Mouse (Mus musculus) midbrain, embryonic 16.5 days (tissue): ENCODE data around the gene Gm13271. TPM values are rescaled to one million over a fixed set of nuclear protein-coding genes. Genes with fewer than 3 reads are reported as not detected.
"Not testable (repeated sequence)": the region's sequence is repeated elsewhere in the genome, so short reads cannot be mapped to it uniquely, and the experiment has no call there.

Experiments used
- ATAC-seq: fragments of 200-750 bp; cut with Nextera tagmentation; 2 replicates; pipeline ENCODE4 v1.8.0; 2017; ENCODE audit warnings: moderate TSS enrichment
- H3K27ac ChIP-seq: fragments of 300-500 bp; sonication (generic); 2 replicates; pipeline ENCODE4 v1.5.1; 2014; ENCODE audit warnings: mild to moderate bottlenecking, low read length, mixed read lengths
- H3K27me3 ChIP-seq: fragments of 300-500 bp; sonication (generic); 2 replicates; pipeline ENCODE4 v1.6.1; 2014; ENCODE audit warnings: low read depth, low read length, mixed read lengths; ENCODE audit not compliant: control insufficient read depth, insufficient read depth
- H3K36me3 ChIP-seq: fragments of 300-500 bp; sonication (generic); 2 replicates; pipeline ENCODE4 v1.6.1; 2014; ENCODE audit warnings: mild to moderate bottlenecking, low read length, moderate library complexity, mixed read lengths; ENCODE audit not compliant: control insufficient read depth, insufficient read depth
- H3K4me1 ChIP-seq: fragments of 300-500 bp; sonication (generic); 2 replicates; pipeline ENCODE4 v1.6.1; 2014; ENCODE audit warnings: mild to moderate bottlenecking, low read length, mixed read lengths; ENCODE audit not compliant: control insufficient read depth, insufficient read depth
- H3K4me2 ChIP-seq: fragments of 300-500 bp; sonication (generic); 2 replicates; pipeline ENCODE4 v1.6.1; 2014; ENCODE audit warnings: mild to moderate bottlenecking, low read length, mixed read lengths
- H3K4me3 ChIP-seq: fragments of 300-500 bp; sonication (generic); 2 replicates; pipeline ENCODE4 v1.5.1; 2014; ENCODE audit warnings: low read depth, mild to moderate bottlenecking, low read length, moderate library complexity, mixed read lengths
- H3K9ac ChIP-seq: fragments of 300-500 bp; sonication (generic); 2 replicates; pipeline ENCODE4 v1.6.1; 2014; ENCODE audit warnings: low read depth, low read length, mixed read lengths
- H3K9me3 ChIP-seq: fragments of 300-500 bp; sonication (generic); replicated peaks from 2 replicates; pipeline ENCODE4 v1.6.1; 2014; ENCODE audit warnings: mild to moderate bottlenecking, low read length, mixed read lengths; ENCODE audit not compliant: control insufficient read depth, poor library complexity, severe bottlenecking
- WGBS: fragments of 180-500 bp; shearing (Covaris S2); extraction: QIAGEN DNeasy Blood & Tissue Kit; methylation state at CpG from one replicate; pipeline ENCODE4 v1.1.7; 2014; 5-methylcytosine and 5-hydroxymethylcytosine counted together
- polyA plus RNA-seq: library from polyadenylated mRNA; unstranded; fragments of >200 nt; fragmentation: Nextera tagmentation; extraction: Ambion mirVana; gene quantifications from 2 replicates; pipeline ENCODE4 v1.2.1, GENCODE M21; 2015

Gm13271 gene
- not detected in 2 replicates for polyA plus RNA-seq

DNA sequence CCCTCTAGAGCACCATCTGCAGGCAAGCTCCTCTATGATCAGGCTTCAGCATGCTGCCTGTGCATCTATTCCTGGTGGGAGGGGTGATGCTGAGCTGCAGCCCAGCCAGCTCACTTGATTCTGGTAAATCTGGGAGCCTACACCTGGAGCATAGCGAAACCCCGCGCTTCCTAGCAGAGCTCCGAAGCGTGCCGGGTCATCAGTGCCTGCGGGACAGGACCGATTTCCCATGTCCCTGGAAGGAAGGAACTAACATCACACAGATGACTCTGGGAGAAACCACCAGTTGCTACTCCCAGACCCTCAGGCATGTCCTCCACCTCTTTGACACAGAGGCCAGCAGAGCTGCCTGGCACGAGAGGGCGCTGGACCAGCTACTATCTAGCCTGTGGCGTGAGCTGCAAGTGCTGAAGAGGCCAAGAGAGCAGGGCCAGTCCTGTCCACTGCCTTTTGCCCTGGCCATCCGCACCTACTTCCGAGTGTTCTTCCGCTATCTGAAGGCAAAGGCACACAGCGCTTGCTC is at the start of gene Gm13271:
Gm13271 (plus strand) TSS at position 51 of the 523 bp plus-strand sequence.
- not testable (repeated sequence) for H3K4me3 ChIP-seq, H3K27ac ChIP-seq, H3K4me1 ChIP-seq, ATAC-seq, H3K4me2 ChIP-seq, H3K27me3 ChIP-seq, H3K9ac ChIP-seq, H3K36me3 ChIP-seq, H3K9me3 ChIP-seq
- WGBS: 77% methylated on average over 13 of the region's 15 CpGs

DNA sequence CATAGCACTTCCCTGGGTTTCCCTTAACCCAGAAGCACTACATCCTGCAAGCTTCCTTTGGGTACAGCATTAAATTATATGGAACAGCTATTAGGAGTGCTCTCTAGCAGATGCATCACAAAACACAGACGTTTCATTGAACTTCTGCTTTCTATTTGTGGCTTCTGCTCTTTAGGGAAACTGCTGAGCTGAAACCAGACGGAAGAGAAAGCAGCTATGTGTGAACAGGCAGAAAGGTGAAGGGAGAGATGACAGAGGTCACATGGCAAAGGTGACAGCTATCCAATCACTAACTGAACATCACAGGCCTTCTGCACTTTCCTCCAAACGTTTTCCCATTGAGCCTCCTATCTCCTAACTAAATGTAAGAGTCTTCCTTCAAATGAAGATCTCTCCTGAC is 48.7 kb upstream of the Gm13271 start:
- Histone ChIP-seq H3K4me3 (no peak overlapping the region), H3K36me3 (peaks cover 2% of the 10 kb centered on the region; the same call in 1 of the 2 replicates), H3K9ac (no peak overlapping the region), H3K27ac (no peak overlapping the region), H3K4me1 (no peaks in the 10 kb centered on the region), H3K27me3 (no peaks in the 10 kb centered on the region), H3K4me2 (no peak overlapping the region), H3K9me3 (no peaks in the 10 kb centered on the region)
- 46% methylated on average over 3 of the region's 3 CpGs for WGBS
- no peak for ATAC-seq

DNA sequence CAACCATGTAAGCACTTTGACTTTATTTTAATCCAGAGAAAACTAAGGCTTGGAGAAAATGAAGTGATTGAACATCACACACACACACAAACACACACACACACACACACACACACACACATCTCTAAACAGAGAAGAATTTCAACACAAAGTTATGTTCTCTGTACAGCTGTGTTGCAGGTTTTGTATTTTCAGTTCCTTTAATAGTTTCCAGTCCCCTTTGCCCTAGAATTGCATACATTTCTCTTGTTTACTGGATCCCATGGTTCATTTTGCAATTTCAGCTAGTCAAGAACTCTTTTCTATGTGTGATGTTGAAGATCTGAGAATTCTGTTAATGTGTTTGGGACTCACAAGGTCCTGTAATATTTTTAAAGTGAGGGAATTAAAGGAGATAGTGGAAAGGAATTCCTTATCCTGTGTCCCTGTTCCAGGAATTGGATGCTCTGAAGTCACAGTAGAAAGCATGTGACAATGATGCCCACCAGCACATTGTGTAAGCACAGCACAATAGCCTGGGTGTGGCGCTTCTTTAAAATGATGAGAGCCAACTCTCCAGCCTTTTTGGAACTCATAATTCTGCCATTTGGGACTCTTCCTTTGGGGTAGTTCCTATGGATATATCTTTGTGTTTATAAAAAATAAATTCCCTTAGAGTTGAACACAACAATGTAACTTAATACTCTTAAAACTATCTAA is 47.4 kb upstream of the Gm13271 start:
- peaks cover 2% of the 10 kb centered on the region; the same call in 1 of the 2 replicates for H3K36me3 ChIP-seq
- H3K9ac ChIP-seq: no peak overlapping the region
- WGBS: 97% methylated on average over 1 of the region's 1 CpGs
- no peaks in the 10 kb centered on the region for H3K27me3 ChIP-seq
- no peak for ATAC-seq
- H3K4me3 ChIP-seq: no peak overlapping the region
- H3K9me3 ChIP-seq: no peaks in the 10 kb centered on the region
- H3K4me2 ChIP-seq: no peak overlapping the region
- H3K27ac ChIP-seq: no peak overlapping the region
- H3K4me1 ChIP-seq: no peaks in the 10 kb centered on the region

DNA sequence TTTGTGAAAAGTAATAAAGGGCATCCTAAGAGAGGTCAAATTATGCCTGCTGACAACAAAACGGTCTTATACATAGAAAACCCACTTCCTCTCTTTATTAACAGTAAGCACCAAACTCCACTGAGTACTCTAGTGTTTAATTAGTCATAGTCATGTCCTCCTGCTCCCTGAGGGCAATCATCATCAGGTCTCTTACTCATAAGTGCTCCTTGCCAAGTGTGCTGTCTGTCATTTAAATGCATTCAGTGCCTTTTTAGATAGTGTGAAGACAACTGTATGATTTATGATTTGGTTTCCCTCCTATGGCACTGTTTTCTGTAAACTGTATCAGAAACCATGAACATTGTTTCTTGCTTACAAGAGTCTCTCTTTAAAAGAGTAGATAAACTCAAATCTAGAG is 40.4 kb upstream of the Gm13271 start:
- no peak for ATAC-seq
- WGBS: 94% methylated on average over 1 of the region's 1 CpGs
- no peak overlapping the region for H3K4me3 ChIP-seq

DNA sequence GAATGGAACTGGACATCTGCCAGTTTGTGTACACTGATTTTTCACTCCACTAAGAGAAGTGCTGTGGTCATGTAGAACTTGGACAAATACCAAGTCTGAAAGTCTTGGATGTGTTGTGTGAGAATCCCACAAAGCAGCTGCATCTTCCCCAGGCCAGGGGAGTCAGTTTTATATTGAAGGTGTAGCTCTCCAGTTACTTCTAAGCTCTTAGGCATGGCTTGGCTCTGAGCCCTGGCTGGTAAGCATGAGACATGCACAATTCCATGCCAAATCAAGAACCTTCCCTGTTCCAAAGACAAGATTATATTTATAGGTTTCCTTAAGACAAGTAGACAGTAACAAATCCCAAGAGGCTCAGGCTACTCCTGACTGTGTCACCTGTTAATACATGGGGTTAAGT is 39.6 kb upstream of the Gm13271 start:
- H3K9ac ChIP-seq: no peak overlapping the region
- H3K36me3 ChIP-seq: peaks cover 4% of the 10 kb centered on the region; the same call in 1 of the 2 replicates
- no peak overlapping the region for H3K4me2 ChIP-seq
- no peak overlapping the region for H3K27ac ChIP-seq
- H3K9me3 ChIP-seq: no peaks in the 10 kb centered on the region
- no peaks in the 10 kb centered on the region for H3K27me3 ChIP-seq
- peaks cover 21% of the 10 kb centered on the region for H3K4me1 ChIP-seq
- ATAC-seq: no peak
- no peak overlapping the region for H3K4me3 ChIP-seq

More for the DNA sequence above, 40.4 kb upstream of the Gm13271 start:
- Histone ChIP-seq H3K36me3 (peaks cover 4% of the 10 kb centered on the region; the same call in 1 of the 2 replicates), H3K4me1 (peaks cover 17% of the 10 kb centered on the region), H3K9me3 (no peaks in the 10 kb centered on the region), H3K27me3 (no peaks in the 10 kb centered on the region), H3K27ac (no peak overlapping the region), H3K4me2 (no peak overlapping the region), H3K9ac (no peak overlapping the region)

DNA sequence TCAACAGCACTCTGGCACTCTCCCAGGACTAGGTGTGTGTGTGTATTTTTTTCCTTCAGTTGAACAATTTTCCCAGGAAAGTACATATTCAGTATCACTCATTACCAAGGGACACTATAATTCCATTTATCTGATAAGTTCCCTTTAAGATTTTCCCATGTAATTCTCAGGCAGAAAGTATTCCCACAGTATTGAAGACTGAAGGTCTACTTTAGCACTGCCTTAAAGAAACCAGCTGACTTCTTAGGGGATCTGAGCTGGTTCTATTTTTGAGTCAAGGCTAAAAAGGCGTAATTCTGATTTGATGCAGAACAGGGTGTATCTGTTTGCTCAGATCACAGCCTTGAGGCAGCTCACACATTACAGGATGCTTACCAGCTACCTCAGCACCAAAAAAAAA is 36.0 kb upstream of the Gm13271 start:
- 38% methylated on average over 1 of the region's 1 CpGs for WGBS
- Histone ChIP-seq H3K27ac (no peak overlapping the region), H3K36me3 (peaks cover 8% of the 10 kb centered on the region; the same call in 1 of the 2 replicates), H3K4me2 (peak overlapping the region; percentile 63), H3K9me3 (no peaks in the 10 kb centered on the region), H3K4me3 (peak overlapping the region; percentile 35), H3K9ac (peak overlapping the region; percentile 38; the same call in 1 of the 2 replicates), H3K27me3 (no peaks in the 10 kb centered on the region), H3K4me1 (peaks cover 34% of the 10 kb centered on the region)
- no peak for ATAC-seq

DNA sequence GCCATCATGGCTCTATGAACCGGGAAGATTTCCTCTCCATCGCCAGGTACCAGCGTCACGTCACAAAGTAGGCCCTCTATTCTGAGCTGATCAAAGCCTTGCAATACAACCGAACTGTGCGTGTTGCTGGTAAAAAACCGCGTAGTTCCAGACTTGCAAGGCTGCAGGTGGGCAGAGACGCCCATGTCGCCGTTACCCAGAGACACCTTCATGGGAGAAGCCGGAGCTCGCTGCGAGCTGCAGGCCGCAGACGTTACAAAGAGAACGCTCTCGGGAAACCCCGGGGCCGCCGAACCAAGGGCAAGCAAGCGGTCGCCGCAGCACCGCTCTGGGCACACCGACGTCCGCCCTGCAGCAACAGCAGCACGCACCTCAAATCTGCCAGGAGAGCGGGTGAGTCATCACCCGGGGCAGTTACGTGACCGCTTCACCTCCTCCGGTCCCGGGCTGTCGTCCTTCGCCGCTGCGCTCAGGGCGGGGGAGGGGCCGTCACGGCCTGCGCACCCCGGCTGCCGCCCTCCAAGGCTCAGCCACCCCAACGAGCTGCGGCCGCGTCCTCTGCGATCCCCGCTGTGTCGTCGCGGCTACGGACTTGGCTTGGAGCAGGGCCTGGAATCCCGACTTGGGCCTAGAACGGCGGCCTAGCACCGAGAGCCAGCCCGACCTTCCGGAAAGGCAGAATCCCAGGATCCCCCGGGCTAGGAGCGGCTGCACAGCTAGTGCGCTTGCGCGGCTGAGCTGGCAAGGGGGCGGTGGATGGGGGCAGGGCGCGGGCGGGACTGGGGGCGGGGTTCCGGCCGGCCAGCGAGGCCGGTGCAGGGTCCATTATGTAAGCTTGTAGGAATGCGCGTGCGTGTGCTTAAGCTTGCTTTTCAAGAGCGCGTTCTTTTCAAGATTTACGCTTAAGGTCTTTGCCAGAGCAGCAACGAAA is 32.6 kb upstream of the Gm13271 start, which contains the start of the genes Gm26566 and Klhl9:
Gm26566 (plus strand) TSS at position 15 of the 931 bp plus-strand sequence.
Klhl9 (minus strand) TSS at position 675 of the 931 bp plus-strand sequence.
- H3K4me3 ChIP-seq: peak within 1 kb of the TSS; percentile 96
- H3K9ac ChIP-seq: peak within 1 kb of the TSS; percentile 99
- WGBS: under 1% methylated on average over 80 of the region's 82 CpGs
- peak; percentile 98 for ATAC-seq
- peaks cover 5% of the 10 kb centered on the region; the same call in 1 of the 2 replicates for H3K36me3 ChIP-seq
- no peaks in the 10 kb centered on the region for H3K9me3 ChIP-seq
- peak within 1 kb of the TSS; percentile 98 for H3K27ac ChIP-seq
- H3K4me2 ChIP-seq: peak within 1 kb of the TSS; percentile 71
- no peaks in the 10 kb centered on the region for H3K27me3 ChIP-seq
- H3K4me1 ChIP-seq: peaks cover 29% of the 10 kb centered on the region

DNA sequence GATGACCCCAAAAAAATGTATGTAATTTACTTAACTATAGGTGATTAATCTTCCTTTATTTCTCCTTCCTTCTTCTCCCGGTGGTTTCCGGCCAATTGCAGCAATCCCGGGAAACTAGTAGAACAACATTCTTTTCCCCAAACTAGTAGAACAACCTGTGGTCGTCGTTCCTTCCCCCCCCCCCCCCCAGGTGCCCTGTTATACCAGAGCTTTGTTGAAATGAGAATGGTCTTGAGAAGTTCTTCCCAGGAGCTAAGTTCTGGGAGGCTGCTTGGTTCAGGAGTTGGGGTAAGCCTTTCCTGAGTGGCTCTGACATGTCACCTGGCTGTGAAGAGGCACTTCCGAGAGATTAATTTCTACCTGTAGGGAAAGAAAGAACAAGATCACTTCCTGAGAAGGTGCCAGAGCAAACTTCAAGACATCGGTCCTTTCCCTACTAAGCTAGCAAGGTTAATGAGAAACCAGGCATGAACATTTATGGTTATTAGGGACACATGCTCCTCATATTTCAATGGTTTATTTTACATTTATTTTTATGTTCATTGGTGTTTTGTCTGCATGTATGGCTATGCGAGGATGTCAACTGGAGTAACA is 31.1 kb upstream of the Gm13271 start:
- WGBS: 74% methylated on average over 8 of the region's 8 CpGs
- H3K9ac ChIP-seq: no peak overlapping the region
- no peaks in the 10 kb centered on the region for H3K9me3 ChIP-seq
- H3K4me1 ChIP-seq: peaks cover 22% of the 10 kb centered on the region
- no peak overlapping the region for H3K4me2 ChIP-seq
- no peak overlapping the region for H3K4me3 ChIP-seq
- no peak overlapping the region for H3K27ac ChIP-seq
- H3K27me3 ChIP-seq: no peaks in the 10 kb centered on the region
- ATAC-seq: no peak
- peaks cover 5% of the 10 kb centered on the region; the same call in 1 of the 2 replicates for H3K36me3 ChIP-seq
